ENCODE assay signal across 17 mouse cellular contexts in the genomic region with DNA sequence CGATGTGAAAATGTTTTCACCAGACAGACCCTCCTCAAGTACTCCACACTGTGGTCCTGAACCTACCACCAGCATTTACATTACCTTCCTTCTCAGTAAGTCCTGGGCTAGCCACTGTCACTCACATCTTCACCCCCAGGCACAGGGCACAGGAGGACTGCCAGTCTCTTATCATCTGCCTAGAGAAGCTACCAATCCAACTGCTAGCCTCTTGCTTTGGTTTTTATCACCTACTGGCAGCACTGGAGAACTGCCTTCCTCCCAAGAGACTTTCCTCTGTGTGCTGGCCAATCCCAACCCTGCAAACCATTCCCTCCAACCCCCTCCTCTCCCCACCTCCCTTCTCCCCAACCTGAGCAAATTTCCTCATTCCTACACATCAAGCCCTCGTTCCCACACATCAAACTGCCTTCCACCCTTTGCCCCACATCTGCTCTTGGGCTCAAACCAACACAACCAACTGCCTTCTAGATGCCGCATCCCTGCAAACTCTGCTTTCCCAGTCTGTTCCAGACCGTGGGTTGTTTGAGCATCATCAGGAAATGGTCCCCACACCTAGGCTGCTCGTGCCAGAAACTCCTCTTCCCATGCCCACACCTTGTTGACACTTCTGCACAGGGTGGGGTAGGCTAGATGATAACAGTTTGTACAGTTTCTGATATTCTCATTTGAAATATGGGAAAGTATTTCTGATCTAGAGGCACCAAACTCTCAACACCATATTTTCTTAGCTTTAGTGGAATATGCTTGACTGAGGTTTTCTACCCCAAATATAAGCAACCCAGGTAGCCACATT. TPM values are rescaled to one million over a fixed set of nuclear protein-coding genes. Genes with fewer than 3 reads are reported as not detected.
A peak's percentile ranks its signal among the peaks of the same experiment; 100 is the strongest.
DNase-seq lines count a peak whose midpoint lies in the region; ATAC-seq and TF ChIP-seq lines count a peak whose summit lies in the region.
"Had no signal": no experiment of that assay in that cellular context is flagged by ENCODE, and none has a peak within 500 bp of the region (broad histone marks: within the 10 kb centered on the region; RNA-seq: fewer than 3 reads in every experiment).

No protein-coding gene starts in this region.

- WGBS in stomach, embryonic 14.5 days, result 63% methylated on average over 5 of the region's 5 CpGs

- H3K9ac ChIP-seq in stomach, embryonic 14.5 days (replicated peaks; ENCODE audit: low read depth, low read length), result no peak overlapping the region
- H3K9ac ChIP-seq: forebrain, embryonic 13.5 days; neural tube, embryonic 12.5 days had no signal

- no peaks in the 10 kb centered on the region for H3K9me3 ChIP-seq in stomach, embryonic 14.5 days (ENCODE audit: control insufficient read depth, low read depth, low read length)
- H3K9me3 ChIP-seq: forebrain, embryonic 13.5 days; neural tube, embryonic 12.5 days had no signal

- H3K4me1 ChIP-seq in stomach, embryonic 14.5 days (ENCODE audit: control insufficient read depth, insufficient read depth, low read length), result peaks cover under 1% of the 10 kb centered on the region; the same call in 1 of the 2 replicates

- H3K4me3 ChIP-seq in layer of hippocampus, adult 2 months, result no peak overlapping the region
- H3K4me3 ChIP-seq in stomach, embryonic 14.5 days (ENCODE audit: low read depth, low read length), result no peak overlapping the region
- H3K4me3 ChIP-seq: forebrain, embryonic 13.5 days; neural tube, embryonic 12.5 days had no signal

- no peaks in the 10 kb centered on the region for H3K36me3 ChIP-seq in stomach, embryonic 14.5 days (ENCODE audit: control insufficient read depth, insufficient read depth, low read length)
- H3K36me3 ChIP-seq: neural tube, embryonic 12.5 days had no signal

- H3K27ac ChIP-seq in layer of hippocampus, adult 2 months, result no peak overlapping the region
- no peak overlapping the region for H3K27ac ChIP-seq in stomach, embryonic 14.5 days (ENCODE audit: low read length)
- H3K27ac ChIP-seq: forebrain, embryonic 13.5 days; hindbrain, postnatal 0 days; neural tube, embryonic 12.5 days had no signal

- no peak for DNase-seq in layer of hippocampus, adult 2 months (ENCODE audit: low spot score in 2 of 2)
- no peak for DNase-seq in layer of hippocampus, adult 18-20 months (ENCODE audit: low spot score in 2 of 2)
- peak; percentile 84 for DNase-seq in liver
- no peak for DNase-seq in cerebellum, postnatal 4 days (ENCODE audit: low spot score in 2 of 2)
- DNase-seq in gastrocnemius, adult 8-10 months (ENCODE audit: low spot score in 2 of 2), result no peak
- DNase-seq: adrenal gland, postnatal 10 days; cerebellum, adult 11 months; gastrocnemius, postnatal 36 days; kidney, postnatal 14 days; retina, postnatal 1 day had no signal

- no peak overlapping the region for H3K4me2 ChIP-seq in stomach, embryonic 14.5 days (replicated peaks; ENCODE audit: low read depth, low read length)
- H3K4me2 ChIP-seq: forebrain, embryonic 13.5 days; midbrain, embryonic 11.5 days; neural tube, embryonic 12.5 days had no signal

- no peaks in the 10 kb centered on the region for H3K27me3 ChIP-seq in stomach, embryonic 14.5 days (ENCODE audit: control insufficient read depth, insufficient read depth, low read length)
- H3K27me3 ChIP-seq: CH12.LX; forebrain, embryonic 13.5 days; neural tube, embryonic 12.5 days had no signal

- peak; percentile 41 for TF ChIP-seq CTCF in layer of hippocampus, adult 2 months (conservative IDR thresholded peaks at IDR 0.05)

- ATAC-seq in common myeloid progenitor, adult 5-6 weeks (replicated peaks; ENCODE audit: low read depth, poor library complexity, severe bottlenecking), result peak; percentile 55
- peak; percentile 68 for ATAC-seq in stomach, embryonic 14.5 days (ENCODE audit: insufficient number of reproducible peaks, insufficient read depth, low FRiP score, low read depth)
- ATAC-seq: forebrain, embryonic 13.5 days; hindbrain, postnatal 0 days had no signal

RNA-seq across cellular contexts. Expression of a gene that starts 40.6 kb away (rescaled TPM):
- 100 to 1,000 TPM in 1 of 2 experiments, 10 to 100 TPM in 1; 99.7 to 104 TPM for total RNA-seq in layer of hippocampus, adult 2 months (2021)
- total RNA-seq in layer of hippocampus, adult 18-20 months (2021), result 100 to 1,000 TPM; 101 to 106 TPM
- 98.3 and 123 TPM in 2 replicates for total RNA-seq in common myeloid progenitor, adult 5-6 weeks (2017)
- 53.5 and 55.1 TPM in 2 replicates for polyA plus RNA-seq in stomach, embryonic 14.5 days (2014; fragmentation: Nextera tagmentation; extraction: Ambion mirVana)
- 10 to 100 TPM; 45.3 to 58.5 (median 48.2) TPM for total RNA-seq in gastrocnemius, adult 8-10 months (2022)
